Mouse (Mus musculus): ENCODE measurements around the gene Ptgfrn.

DNA sequence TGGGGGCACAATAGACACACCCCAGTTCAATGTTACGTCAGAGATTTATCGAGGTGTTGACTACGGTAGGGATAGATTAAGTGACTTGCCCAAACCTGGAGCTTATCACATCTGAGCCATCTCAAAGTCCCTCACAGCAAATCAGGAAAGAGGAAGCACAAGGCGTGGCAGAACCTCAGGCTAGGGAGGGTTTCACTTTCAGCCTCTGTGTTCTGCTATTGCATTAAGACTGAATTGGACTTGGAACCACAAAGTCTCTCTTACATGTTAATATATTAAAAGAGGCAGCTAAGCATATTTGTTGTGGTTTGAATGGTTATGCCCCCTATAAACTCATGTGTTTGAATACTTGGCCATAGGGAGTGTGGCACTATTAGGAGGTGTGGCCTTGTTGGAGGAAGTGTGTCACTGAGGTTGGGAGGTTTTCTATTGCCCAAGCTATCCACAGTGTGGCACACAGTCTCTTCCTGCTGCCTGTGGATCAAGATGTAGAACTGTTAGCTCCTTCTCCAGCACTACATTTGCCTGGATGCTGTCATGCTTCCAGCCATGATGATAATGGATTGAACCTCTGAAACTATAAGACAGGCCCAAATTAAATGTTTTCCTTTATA, 99.4 kb downstream of the Ptgfrn start:
- no peak for TF ChIP-seq CTCF (IDR thresholded peaks at IDR 0.05)
- no peak for TF ChIP-seq POLR2A (IDR thresholded peaks at IDR 0.05; ENCODE audit: insufficient read depth, low read depth, low read length)
